Mouse (Mus musculus) ES-E14 (cell line): ENCODE results near the gene Tnfrsf23. TPM values are rescaled to one million over a fixed set of nuclear protein-coding genes. Genes with fewer than 3 reads are reported as not detected.
"Not testable (repeated sequence)": the region's sequence is repeated elsewhere in the genome, so short reads cannot be mapped to it uniquely, and the experiment has no call there.

Experiments
- DNase-seq: peaks from one replicate; pipeline ENCODE4 v3.0.0-alpha.2; 2013; ENCODE audit warnings: low read depth, low spot score
- H3K27ac ChIP-seq: 2 replicates; pipeline ENCODE4 v1.5.1; 2012; ENCODE audit warnings: low read depth, mild to moderate bottlenecking, low read length, moderate library complexity, mixed read lengths; ENCODE audit not compliant: poor library complexity, insufficient read depth, severe bottlenecking
- H3K36me3 ChIP-seq: 2 replicates; pipeline ENCODE4 v1.6.1; 2012; ENCODE audit warnings: mild to moderate bottlenecking, low read length, moderate library complexity, mixed read lengths; ENCODE audit not compliant: control insufficient read depth, poor library complexity, insufficient read depth, severe bottlenecking
- H3K4me1 ChIP-seq, 2 experiments: fragments of 150-350 bp in 1 of 2; sonication (generic) in 1 of 2; 2 replicates each; pipeline ENCODE4 v1.6.1; 2012; ENCODE audit warnings: low read length in 2 of 2, mild to moderate bottlenecking in 1 of 2, mixed read lengths in 1 of 2; ENCODE audit not compliant: control insufficient read depth in 2 of 2, insufficient read depth in 2 of 2, poor library complexity in 1 of 2
- H3K4me3 ChIP-seq, 2 experiments: fragments of 150-350 bp in 1 of 2; sonication (generic) in 1 of 2; 2 replicates each; pipeline ENCODE4 v1.5.1; 2012; ENCODE audit warnings: low read length in 2 of 2, low read depth in 1 of 2, mild to moderate bottlenecking in 1 of 2, mixed read lengths in 1 of 2; ENCODE audit not compliant: insufficient read depth in 1 of 2, poor library complexity in 1 of 2, severe bottlenecking in 1 of 2
- H3K9ac ChIP-seq: 2 replicates; pipeline ENCODE4 v1.6.1; 2012; ENCODE audit warnings: low read depth, mild to moderate bottlenecking, low read length, mixed read lengths; ENCODE audit not compliant: poor library complexity, insufficient read depth, severe bottlenecking
- H3K9me3 ChIP-seq: fragments of 150-350 bp; sonication (generic); 2 replicates; pipeline ENCODE4 v1.6.1; 2012; ENCODE audit warnings: low read depth, mild to moderate bottlenecking, low read length; ENCODE audit not compliant: control insufficient read depth, insufficient read depth
- CHD2 ChIP-seq: IDR thresholded peaks from 2 replicates; pipeline ENCODE4 v1.6.1; 2014; ENCODE audit warnings: mild to moderate bottlenecking, low read depth, low read length, inconsistent platforms
- HCFC1 ChIP-seq: IDR thresholded peaks from 2 replicates; pipeline ENCODE4 v1.6.1; 2012; ENCODE audit warnings: low read length, inconsistent platforms, borderline replicate concordance; ENCODE audit not compliant: insufficient read depth
- MAFK ChIP-seq: IDR thresholded peaks from 2 replicates; pipeline ENCODE4 v1.6.1; 2014; ENCODE audit warnings: mild to moderate bottlenecking, low read depth, low read length, inconsistent platforms; ENCODE audit not compliant: insufficient read depth
- ZC3H11A ChIP-seq: IDR thresholded peaks from 2 replicates; pipeline ENCODE4 v1.6.1; 2012; ENCODE audit warnings: low read depth, mild to moderate bottlenecking, inconsistent platforms, low read length, borderline replicate concordance
- ZNF384 ChIP-seq: IDR thresholded peaks from 2 replicates; pipeline ENCODE4 v1.6.1; 2012; ENCODE audit warnings: low read depth, low read length, inconsistent platforms
- in situ Hi-C, 2 experiments: fragments of 600-800 bp; cut with MboI; formaldehyde crosslinking; loops; one replicate each; pipeline ENCODE4 v1.15.1; 2025; ENCODE audit warnings: low sequenced_read_pairs in 2 of 2, inconsistent platforms in 1 of 2; ENCODE audit not compliant: unreplicated experiment in 2 of 2
- total RNA-seq: library from RNA; depleted of rRNA; stranded (reverse); fragments of 300-350 nt; gene quantifications from 2 replicates; pipeline ENCODE4 v1.2.3, GENCODE M21; 2012

Tnfrsf23 gene
- total RNA-seq, 1 experiment = 3.0 TPM

GRCm38 (mm10) chr7:143681566-143681965 is 4.1 kb downstream of the Tnfrsf23 start:
- no peak overlapping the region for H3K9ac ChIP-seq
- no peaks in the 10 kb centered on the region for H3K4me1 ChIP-seq
- H3K9me3 ChIP-seq = no peaks in the 10 kb centered on the region
- no peak overlapping the region for H3K4me3 ChIP-seq
- TF ChIP-seq CHD2 = no peak
- TF ChIP-seq HCFC1 = no peak
- TF ChIP-seq MAFK = no peak
- no peak for TF ChIP-seq ZC3H11A
- no peak overlapping the region for H3K27ac ChIP-seq
- in situ Hi-C loops = no loop called here
- no peak for DNase-seq
- H3K36me3 ChIP-seq = no peaks in the 10 kb centered on the region

GRCm38 (mm10) chr7:143680836-143681235 is 4.8 kb downstream of the Tnfrsf23 start:
- H3K9me3 ChIP-seq, H3K36me3 ChIP-seq, H3K27ac ChIP-seq, H3K4me1 ChIP-seq, DNase-seq, in situ Hi-C loops, H3K9ac ChIP-seq, H3K4me3 ChIP-seq: not testable (repeated sequence)

GRCm38 (mm10) chr7:143679650-143680049 is 6.0 kb downstream of the Tnfrsf23 start:
- H3K9me3 ChIP-seq, H3K4me3 ChIP-seq, H3K27ac ChIP-seq, H3K36me3 ChIP-seq, DNase-seq, H3K9ac ChIP-seq, H3K4me1 ChIP-seq, in situ Hi-C loops: not testable (repeated sequence)

GRCm38 (mm10) chr7:143666427-143667311 is 19.0 kb downstream of the Tnfrsf23 start:
- Histone ChIP-seq H3K4me3 (no peak overlapping the region), H3K9ac (no peak overlapping the region), H3K9me3 (no peaks in the 10 kb centered on the region), H3K27ac (peak overlapping the region; percentile 83), H3K36me3 (no peaks in the 10 kb centered on the region), H3K4me1 (peaks cover 0 to 11% of the 10 kb centered on the region in 2 experiments; a peak in 2 of 4 replicates)
- in situ Hi-C loops = no loop called here
- no peak for DNase-seq
- TF ChIP-seq CHD2 = no peak
- no peak for TF ChIP-seq ZC3H11A
- no peak for TF ChIP-seq MAFK
- no peak for TF ChIP-seq HCFC1
- TF ChIP-seq ZNF384 = no peak

- Histone ChIP-seq H3K27ac (no peak overlapping the region), H3K4me1 (peaks cover 5 to 17% of the 10 kb centered on the region in 2 experiments; a peak in 2 of 4 replicates), H3K9me3 (no peaks in the 10 kb centered on the region), H3K36me3 (no peaks in the 10 kb centered on the region), H3K4me3 (no peak overlapping the region), H3K9ac (no peak overlapping the region)
- TF ChIP-seq ZNF384 (no peak), HCFC1 (no peak), MAFK (no peak), ZC3H11A (no peak), CHD2 (no peak)
- in situ Hi-C loops = no loop called here
- DNase-seq = no peak
Measured at GRCm38 (mm10) chr7:143663470-143663869, 22.2 kb downstream of the Tnfrsf23 start.
